Mouse (Mus musculus) ES-E14 (cell line): ENCODE results near the gene Ric8b.

Experiments used
- CHD2 ChIP-seq: IDR thresholded peaks from 2 replicates; pipeline ENCODE4 v1.6.1; 2014; ENCODE audit warnings: mild to moderate bottlenecking, low read depth, low read length, inconsistent platforms
- MAFK ChIP-seq: IDR thresholded peaks from 2 replicates; pipeline ENCODE4 v1.6.1; 2014; ENCODE audit warnings: mild to moderate bottlenecking, low read depth, low read length, inconsistent platforms; ENCODE audit not compliant: insufficient read depth
- ZNF384 ChIP-seq: IDR thresholded peaks from 2 replicates; pipeline ENCODE4 v1.6.1; 2012; ENCODE audit warnings: low read depth, low read length, inconsistent platforms

GRCm38 (mm10) chr10:84910758-84911384 lies 6.5 kb upstream of the Ric8b start:
- no peak for TF ChIP-seq ZNF384
- no peak; the same call in 1 of the 2 replicates for TF ChIP-seq CHD2
- no peak for TF ChIP-seq MAFK
